Mouse (Mus musculus) heart, adult 18-20 months (tissue): ENCODE measurements around the gene Ptprd. TPM values are rescaled to one million over a fixed set of nuclear protein-coding genes. Genes with fewer than 3 reads are reported as not detected.
A peak's percentile ranks its signal among the peaks of the same experiment; 100 is the strongest.

Experiments
- DNase-seq, 2 experiments: peaks; one replicate each; pipeline ENCODE4 v3.0.0; 2021 to 2022; ENCODE audit warnings: mixed read lengths in 1 of 2
- total RNA-seq, 2 experiments: library from RNA; stranded (reverse); gene quantifications; 2 replicates each; pipeline ENCODE4 v1.2.3; 2021

Gene Ptprd
- total RNA-seq, 2 experiments from 2014 or later, result 6.2 to 7.6 TPM

DNA sequence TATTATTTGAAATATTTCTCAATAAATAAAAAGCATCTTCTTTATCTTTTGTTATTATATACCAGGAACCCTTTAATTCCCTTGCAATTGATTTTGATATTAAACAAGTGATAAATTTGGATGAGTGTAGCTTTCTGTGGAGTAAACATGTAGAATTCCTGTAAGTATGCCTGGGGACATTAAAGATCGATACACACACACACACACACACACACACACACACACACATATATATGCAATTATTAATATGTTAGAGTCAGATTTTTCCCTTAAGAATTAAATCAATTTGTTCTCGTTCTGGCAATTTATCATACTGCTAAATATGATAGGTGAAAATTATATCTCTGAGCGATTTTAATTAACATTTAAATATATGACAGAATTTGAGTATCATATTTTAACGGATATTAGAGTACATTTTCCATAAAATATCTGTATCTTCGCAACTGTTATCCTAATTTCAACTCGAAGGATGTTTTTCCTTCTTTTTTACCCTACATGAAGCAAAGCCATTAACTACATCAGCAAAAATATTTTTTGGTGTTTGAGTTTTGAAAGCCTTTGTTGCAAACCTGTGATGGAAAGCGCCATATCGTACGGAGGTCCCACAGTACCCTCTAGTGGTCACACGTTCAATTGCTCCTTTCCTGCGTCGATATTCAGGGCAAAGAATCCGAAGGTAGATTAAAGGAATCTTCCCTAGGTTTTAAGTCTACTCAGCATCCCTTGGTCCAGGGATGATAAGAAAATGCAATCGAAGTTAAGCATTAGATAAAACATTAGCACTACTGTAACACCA lies 653.2 kb downstream of the Ptprd start:
- peak in 1 of 2 experiments; percentile 38 for DNase-seq

DNA sequence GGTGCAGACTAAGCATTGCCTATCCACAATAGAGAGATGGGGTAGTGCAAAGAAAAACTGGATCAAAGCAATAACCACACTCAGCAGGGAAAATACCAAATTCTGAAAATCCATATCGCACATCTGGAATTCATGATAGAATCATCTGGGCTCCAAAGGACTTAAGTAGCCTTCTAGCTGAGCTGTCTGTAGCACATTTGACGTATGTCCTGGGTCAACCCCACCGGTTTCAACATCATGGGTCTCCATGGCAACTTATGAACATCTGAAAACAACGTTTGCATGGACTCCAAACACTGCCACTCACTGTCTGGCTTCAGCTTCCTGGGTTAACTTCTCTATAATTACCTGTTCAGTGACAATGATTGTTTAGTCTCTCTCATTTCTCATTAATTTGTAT lies 655.9 kb downstream of the Ptprd start:
- no peak for DNase-seq

DNA sequence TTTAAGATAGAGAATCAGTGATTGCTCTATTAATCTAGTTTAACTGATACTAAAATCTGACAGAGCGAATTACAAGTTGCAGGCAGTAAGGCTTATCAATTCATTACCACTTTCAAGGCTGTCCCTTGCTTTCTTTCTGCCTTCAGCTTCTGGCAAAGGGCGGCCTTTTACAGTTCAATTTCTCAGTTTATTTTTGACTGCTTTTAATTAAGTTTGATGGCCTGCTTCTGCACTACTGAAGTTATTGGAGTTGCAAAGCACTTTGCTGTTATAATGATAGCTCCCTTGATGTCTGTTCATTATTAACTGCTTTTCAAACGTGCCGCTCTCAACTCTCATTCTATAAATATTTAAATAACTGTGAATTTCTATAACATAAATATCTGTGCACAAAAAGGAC lies 673.9 kb downstream of the Ptprd start:
- no peak for DNase-seq

DNA sequence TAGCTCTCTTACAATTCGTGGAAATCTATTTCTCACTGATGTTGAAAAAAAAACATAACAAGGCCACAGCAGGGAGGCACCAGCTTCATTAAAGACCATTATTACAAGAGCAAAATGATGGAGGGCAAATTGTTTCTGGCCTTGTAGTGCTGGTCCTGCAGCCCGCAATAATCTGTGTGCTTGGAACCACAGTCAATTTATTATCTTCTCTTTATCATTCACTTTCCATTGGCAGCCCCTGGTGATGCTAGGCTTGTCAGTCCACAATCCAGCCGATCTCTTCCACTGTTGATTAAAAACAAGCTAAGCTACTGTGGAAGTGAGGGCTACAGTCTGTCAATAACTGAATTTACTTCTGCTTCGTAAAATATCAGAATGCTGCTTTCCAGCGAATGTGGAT lies 674.4 kb downstream of the Ptprd start:
- no peak for DNase-seq

DNA sequence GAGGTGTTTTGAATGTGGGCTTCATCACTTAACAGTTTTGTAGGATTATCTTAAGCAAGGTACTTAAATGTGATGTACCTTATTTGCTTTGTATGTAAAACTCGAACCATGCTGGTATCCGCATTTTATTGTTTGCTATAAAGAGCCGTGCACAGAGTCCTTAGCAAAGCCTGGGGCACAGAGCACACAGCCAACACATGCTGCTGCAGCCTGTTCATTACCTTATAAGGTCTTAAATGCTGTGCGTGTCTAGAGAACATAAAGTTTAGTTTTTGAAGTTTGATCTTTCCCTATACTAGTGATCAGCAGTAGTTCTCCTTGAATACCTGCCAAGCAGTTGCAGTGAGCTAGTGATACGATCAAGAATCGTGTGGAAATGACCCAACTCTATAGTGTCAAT lies 676.2 kb downstream of the Ptprd start:
- DNase-seq, result no peak

DNA sequence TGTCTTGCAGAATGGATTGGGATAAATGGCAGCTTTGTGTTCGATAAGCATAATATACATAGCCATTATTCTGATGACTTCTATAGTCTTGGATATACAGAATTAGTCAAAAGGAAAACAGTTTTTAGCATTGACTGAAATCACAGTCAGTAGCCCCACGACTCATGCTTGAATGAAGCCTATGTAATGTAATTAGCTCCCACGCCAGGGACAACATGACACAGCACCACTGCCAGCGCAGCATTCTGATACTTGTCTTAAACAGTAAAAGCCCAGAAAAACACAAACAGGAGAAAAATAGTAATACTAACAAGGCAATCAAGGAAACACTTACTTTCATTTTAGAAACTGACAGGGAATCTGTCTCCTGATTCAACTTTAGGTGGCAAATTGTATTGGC lies 677.2 kb downstream of the Ptprd start:
- no peak for DNase-seq

DNA sequence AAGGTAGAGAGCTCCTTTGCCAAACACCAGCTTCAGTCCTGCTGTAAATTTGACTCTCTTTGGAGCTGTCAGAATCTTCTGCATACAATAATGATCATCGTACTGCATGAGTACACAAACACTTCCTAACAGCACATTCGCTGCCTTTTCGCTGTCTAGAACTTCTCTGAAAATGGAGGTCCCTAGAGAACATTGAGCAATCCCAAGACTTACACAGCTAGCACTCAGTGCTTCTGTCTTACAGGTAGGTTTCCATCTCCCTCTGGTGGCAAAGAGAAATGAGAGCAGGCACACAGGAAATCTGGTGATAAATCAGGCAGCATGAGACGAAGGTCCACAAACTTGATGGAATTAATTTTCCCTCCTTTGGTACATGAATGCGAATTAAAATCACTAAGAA lies 692.6 kb downstream of the Ptprd start:
- peak in 1 of 2 experiments; percentile 3 for DNase-seq

DNA sequence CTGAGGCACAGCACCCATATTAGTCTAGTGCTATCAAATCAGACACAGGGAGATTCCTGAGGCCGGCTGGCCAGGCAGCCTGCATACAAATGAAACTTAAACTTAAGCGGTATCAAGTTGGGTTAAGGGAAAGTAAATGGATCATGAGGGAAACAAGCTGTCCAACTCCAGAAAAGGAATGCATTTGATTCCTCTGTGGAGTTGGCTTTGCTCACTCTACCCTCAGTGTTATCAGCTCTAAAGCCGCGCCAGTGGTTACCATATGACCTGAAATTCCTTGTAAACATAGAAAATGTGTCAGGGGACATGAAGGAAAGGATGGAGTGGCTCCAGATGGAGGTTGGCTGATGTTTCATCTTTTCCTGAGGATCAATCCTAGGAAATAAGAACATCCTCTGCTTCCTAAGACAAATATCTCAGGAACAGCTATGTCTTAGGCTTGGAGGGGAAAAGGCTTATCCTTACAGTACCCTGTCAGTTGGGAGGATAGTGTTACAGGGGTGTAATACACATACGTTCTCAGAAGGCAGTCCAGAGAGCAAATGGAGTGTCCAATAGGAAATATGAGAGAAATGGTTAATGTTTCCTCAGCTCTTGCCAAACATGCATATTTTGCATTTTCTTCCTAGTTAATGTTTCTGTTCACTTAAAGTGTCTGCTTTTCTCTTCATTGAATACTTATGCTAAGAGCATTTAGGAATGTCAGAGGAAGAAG lies 697.7 kb downstream of the Ptprd start:
- DNase-seq, result no peak

DNA sequence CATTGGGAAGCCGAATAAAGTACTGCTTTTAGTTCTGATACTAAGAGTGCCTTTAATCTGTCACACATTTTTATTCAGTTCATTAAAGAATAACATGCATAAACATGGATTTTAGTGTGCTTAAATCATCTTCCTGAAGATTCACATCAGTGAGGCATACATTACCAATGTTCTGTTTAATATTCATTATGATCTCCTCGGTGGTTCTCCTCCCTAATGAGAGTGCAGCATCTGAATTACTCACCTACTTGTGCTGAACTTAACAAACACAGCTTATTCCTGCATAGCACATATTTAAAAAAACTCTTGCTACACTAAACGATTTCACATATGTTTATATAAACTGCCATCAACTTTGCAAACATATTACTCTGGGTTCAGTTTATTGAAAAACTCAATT lies 698.7 kb downstream of the Ptprd start:
- DNase-seq, result no peak

DNA sequence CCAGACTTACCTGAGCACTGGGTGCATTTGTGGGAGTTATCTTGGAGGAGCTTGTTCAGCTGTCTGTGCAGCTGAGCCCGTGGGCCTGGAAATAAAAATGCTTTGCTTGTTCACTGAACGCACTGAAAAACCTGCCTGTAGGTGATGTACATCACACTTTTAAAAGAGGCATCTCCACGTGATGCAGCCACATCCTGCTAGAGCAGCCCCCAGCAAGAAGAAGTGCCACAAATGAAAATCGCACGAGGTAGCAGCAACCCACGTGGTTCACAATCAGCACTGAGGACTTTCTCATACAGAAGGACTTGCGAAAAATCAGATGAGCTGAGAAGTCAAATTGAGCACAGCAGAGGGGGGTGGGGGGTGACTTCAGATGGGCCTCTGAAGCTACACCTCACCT lies 757.7 kb downstream of the Ptprd start:
- DNase-seq, result no peak

DNA sequence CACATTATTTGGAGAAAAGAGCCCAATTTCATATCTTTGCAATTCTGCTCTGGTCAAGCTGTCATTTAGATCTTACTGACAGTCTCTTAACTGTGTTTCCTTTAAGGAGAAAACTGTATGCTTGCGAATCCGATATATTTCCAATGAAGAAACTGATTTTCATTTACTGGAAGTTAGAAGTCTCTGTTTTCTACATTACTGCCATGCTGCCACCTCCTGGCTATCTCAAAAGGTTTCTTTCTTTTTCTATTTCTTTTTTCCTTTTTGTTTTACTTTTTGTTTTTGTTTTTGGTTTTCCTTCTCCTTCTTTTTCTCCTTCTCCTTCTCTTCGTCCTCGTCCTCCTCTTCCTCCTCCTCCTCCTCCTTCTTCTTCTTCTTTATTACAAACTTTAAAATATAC lies 812.6 kb downstream of the Ptprd start:
- no peak for DNase-seq

DNA sequence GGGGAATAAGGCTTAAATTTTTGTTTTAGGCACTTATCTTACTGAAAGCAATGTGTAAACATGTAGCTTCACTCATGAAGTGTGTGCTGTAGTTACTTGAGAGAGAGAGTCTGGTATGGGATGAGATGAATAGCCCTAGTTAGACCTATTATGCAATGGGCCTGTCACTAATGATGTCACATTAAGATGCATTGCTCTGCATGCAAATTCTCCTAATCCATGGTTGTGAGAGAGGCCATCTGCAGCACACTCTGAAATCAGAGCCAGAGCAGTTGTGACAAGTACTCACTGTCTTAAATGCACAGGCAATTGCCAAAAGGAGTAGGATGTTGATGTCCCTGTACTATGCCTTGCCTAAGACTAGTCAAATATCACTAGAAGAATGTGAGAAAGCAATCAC lies 850.0 kb downstream of the Ptprd start:
- DNase-seq, result no peak

DNA sequence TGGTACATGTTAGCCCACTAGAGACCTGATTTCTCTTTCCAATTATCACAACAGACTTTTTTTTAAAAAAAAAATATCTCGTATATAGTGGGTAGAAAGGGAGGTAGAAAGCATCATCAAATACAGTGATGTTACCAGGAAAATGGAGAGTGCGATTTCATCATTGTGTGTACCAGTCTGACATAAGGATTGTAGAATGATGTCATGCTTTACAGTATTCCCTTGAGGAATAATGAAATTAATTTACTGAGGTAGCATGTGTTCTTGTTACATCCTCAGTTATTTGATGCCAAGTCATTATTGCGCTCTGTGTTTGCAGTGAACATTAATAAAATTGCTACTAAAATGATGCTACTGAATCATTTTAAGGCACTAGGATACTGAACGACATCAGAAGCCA lies 884.6 kb downstream of the Ptprd start:
- DNase-seq, result no peak

DNA sequence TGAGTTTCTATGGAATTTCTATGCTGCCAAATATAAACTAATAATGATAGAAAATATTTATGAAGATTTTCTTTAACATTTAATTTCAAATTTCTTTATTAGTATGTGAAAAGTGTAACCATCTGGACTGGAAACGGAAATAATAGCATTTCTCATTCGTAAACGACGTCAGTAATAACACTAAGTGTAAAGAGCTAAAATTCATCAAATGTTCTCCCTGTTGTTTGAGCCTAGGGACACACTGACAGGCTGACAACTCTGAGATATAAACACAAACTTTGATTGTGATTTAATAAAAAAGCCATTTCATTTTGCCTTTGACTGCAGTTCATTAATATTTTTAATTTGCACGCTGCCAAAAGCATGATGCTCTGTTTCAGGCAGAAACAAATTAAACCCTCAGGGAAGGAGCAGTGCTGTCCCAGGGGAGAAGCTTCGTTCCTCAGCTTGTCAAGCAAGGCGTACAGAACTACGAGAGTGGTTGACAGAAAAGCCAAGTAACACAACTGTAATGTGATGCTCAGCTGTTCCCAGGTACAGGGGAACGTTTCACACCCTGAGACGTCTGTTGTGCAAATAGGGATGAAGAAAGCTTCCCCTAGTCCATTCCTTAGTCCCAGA lies 894.6 kb downstream of the Ptprd start:
- no peak for DNase-seq

DNA sequence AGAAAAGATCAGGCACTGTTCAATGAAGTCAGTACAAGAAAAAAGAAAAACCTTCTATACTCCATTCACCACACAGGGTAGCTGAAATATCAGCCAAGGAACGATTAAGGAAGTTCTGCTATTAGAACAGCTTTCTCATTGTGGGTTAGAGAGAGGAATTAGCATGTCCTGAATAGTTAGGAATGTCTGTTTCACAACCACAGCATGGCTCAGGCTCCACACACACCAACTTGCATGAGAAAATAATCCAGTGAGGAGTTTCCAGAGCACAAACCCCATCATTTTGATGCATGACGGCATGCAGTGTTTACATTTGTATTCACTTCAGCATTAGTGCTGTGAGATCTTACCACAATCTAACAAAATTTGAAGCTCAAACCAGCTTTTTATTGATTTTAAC lies 895.1 kb downstream of the Ptprd start:
- no peak for DNase-seq

DNA sequence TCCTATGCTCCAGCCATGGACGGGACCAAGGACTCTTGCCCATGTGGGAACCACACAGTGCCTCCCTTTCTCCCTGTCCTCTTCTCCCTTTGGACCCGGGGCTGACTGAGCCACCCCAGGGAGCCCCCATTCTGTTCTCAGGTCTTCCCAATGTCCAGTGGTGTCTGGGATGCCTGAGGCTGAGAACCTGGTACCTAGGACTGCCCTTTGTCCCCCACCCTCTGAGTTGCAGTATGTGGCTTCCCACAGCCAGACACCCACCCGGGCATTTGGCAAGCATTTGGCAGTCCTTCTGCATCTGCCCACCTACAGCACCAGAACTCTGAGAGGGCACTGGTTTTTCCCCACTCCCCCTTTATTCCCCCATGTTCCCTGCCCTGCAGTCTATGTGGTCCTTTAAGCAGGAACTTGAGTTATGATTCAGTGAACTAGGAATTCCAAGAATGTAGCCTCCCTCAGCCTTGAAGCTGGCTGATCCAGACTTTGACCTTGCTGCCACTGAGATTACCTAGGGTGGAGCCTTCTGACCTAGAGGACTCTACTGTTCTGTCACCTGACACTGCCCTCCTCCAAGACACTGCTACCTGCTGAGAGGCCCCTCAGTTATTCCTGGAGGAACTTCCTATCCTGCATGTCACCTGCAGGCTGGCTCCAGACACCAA lies 901.5 kb downstream of the Ptprd start:
- no peak for DNase-seq

DNA sequence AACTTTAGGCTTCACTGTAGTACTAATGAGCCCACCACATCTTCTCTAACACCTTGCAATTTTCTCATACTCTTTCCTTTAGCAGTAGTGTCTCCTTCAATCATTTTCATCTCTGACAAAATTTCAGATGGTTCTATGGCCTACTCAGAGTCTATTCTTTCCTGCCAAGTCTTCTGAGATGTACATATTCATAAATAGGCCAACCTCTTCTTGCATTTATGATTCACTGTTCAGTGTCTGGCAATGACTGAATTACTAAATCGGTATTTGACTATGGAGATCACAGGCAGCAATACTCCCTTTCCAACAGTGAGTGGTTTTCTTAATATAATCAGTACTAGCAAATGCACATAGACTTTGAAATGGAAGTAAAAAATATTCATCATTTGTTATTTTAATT lies 928.3 kb downstream of the Ptprd start:
- DNase-seq, result no peak

DNA sequence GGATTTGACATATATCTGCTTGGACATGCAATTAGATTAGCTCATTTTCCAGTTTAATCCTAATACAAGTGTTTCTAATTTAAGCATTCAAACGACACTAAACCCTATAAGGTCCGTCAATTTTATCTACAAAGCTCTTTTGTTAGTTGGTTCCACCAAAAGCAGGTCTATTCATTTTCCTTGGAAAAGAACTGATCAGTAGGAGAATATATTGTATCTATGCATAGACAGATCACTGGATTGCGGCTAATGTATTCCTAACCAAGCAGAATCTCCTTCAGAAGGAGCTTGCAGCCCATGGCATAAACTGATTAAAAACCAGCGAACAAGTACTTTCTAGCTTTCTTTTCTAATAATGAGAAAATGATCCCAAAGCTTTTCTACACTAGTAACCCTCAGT lies 933.8 kb downstream of the Ptprd start:
- DNase-seq, result no peak

DNA sequence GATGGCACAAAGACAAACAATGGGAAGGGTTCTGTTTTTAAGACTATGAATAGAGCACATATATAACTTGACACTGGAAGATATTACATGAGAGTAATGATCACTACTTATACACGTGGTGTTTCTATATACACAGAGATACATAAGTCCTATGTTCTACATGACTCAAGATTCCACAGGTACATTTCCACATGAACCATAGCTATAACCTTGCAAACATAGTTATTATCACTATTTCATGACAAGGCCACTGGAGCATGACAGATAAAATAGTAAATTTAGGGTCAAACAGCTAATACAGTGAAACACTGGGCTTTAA lies 951.8 kb downstream of the Ptprd start:
- DNase-seq, result no peak

DNA sequence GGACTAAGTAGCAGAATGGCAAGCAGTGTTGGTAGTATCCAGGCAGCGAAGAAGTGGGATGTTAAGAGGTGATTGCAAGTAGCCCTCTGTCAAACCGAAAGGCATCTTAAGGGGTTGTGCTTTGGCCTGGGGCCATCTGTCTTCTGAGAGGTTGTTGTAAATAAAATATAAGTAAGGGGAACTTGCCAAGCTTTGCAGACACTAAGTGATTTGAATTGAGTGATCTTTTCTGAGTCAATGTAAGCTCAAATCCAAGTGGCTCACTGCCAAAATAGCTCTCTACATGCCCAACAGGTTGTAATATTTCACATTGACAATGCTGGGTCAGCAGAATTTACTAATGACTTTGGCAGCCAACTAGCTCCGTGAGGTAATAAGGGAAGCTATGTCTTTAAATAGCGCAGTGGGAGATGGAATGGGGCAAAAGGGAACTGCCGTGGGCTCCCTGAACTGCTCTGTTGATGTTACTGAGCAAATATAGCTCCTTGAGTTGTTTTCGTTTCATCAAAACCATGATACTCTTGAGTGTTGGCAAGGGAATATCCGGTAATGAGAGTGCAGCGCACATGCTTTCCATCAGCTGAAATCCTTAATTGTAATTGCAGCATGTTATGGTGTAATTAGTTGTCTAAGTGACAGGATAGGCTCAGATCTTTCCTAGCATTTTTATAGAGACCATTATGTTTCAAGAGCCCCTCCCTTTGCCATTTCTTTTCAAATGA lies 952.4 kb downstream of the Ptprd start:
- peak; percentile 1 for DNase-seq

DNA sequence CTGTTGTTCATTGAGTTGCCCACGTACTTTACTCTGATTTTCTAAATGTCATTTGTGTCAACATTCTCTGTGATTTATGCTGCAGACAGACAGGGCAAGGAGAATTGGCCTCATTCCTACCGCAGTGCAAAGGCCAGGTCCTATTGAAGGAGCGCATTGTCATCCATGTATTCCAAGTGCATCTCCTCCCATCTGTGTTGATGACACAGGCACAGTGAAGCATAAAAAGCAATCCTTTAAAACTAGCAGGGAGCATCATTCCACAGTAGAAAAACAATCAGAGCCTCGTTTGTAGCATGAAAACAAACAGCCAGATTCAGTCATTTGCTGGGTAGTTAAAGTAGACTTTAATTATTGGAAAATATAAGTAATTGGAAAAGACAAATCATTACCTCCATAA lies 960.6 kb downstream of the Ptprd start:
- no peak for DNase-seq

DNA sequence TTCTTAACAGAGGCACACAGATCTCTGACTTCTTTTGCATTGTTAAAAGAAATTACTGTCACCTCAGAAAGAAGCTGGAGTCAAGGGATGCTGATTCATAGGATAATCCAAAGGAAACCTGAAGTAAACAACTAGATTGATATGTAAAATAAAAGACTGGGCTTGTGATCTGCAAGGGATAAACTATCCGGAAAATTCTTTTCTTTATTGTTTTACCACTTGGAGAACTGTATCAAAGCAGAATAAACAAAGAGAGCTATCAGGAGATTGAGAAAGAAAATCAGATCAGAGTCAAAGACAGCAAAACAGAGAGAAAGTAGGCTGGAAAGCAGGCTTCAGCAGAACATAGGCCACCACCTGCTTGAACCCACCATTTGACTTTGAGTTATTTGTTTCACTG lies 962.0 kb downstream of the Ptprd start:
- DNase-seq, result no peak

DNA sequence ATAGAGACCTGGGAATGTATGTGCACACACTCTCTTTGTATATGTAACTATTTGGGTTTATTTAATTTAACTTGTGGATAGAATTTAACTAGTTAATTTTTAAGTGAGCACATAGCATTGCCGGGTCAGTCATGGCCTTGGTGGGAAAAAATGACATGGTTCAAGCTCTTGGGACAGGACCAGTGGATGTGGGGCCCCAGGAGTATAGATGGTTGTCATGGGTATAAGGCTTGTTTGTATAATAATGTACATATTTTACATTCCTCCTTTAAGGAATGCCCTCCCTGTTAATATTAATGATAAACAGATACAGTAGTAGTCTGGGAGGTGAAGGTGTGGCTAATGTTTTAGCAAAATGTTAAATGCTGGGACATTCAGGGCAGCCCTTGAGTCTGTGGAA lies 962.8 kb downstream of the Ptprd start:
- no peak for DNase-seq
